Mouse (Mus musculus): ENCODE results near the gene Vmn1r222.
"Not testable (repeated sequence)": the region's sequence is repeated elsewhere in the genome, so short reads cannot be mapped to it uniquely, and the experiment has no call there.

GRCm38 (mm10) chr13:23269127-23269526 lies 33.4 kb upstream of the Vmn1r222 start:
- TF ChIP-seq GATA1 (IDR thresholded peaks at IDR 0.05; ENCODE audit: borderline replicate concordance, low read length); FLI1 (IDR thresholded peaks at IDR 0.05; ENCODE audit: low read length): not testable (repeated sequence)

All from megakaryocyte, embryonic 14.5 days (primary cell).